Mouse (Mus musculus) MEL (cell line): ENCODE measurements around the gene Tnip3. TPM values are rescaled to one million over a fixed set of nuclear protein-coding genes. Genes with fewer than 3 reads are reported as not detected.

ENCODE experiments used
- DNase-seq: peaks from one replicate; pipeline ENCODE4 v3.0.0; 2011; ENCODE audit warnings: low read depth, low spot score
- H3K27ac ChIP-seq: 2 replicates; pipeline ENCODE4 v1.5.1; 2012; ENCODE audit warnings: low read depth, mild to moderate bottlenecking, control low read depth, low read length, moderate library complexity; ENCODE audit not compliant: control insufficient read depth
- H3K27me3 ChIP-seq, 2 experiments: fragments of 150-350 bp in 1 of 2; sonication (generic) in 1 of 2; 2 replicates each; pipeline ENCODE4 v1.6.1; 2012; ENCODE audit warnings: low read length in 2 of 2, mild to moderate bottlenecking in 2 of 2, improper control_type of control experiment in 1 of 2, moderate library complexity in 1 of 2; ENCODE audit not compliant: insufficient read depth in 2 of 2, control insufficient read depth in 1 of 2
- H3K36me3 ChIP-seq, 2 experiments: 2 replicates each; pipeline ENCODE4 v1.6.1; 2012 to 2014; ENCODE audit warnings: low read length in 2 of 2, improper control_type of control experiment in 1 of 2, inconsistent platforms in 1 of 2, mild to moderate bottlenecking in 1 of 2; ENCODE audit not compliant: insufficient read depth in 2 of 2, control insufficient read depth in 1 of 2
- H3K4me1 ChIP-seq, 2 experiments: fragments of 150-350 bp in 1 of 2; sonication (generic) in 1 of 2; 2 replicates each; pipeline ENCODE4 v1.6.1; 2012; ENCODE audit warnings: low read length in 2 of 2, improper control_type of control experiment in 1 of 2, mild to moderate bottlenecking in 1 of 2; ENCODE audit not compliant: insufficient read depth in 2 of 2, control insufficient read depth in 1 of 2
- H3K4me3 ChIP-seq, 2 experiments: fragments of 150-350 bp in 1 of 2; sonication (generic) in 1 of 2; 2 replicates each; pipeline ENCODE4 v1.5.1; 2012; ENCODE audit warnings: low read depth in 2 of 2, low read length in 2 of 2, mild to moderate bottlenecking in 2 of 2, moderate library complexity in 2 of 2, control low read depth in 1 of 2, improper control_type of control experiment in 1 of 2; ENCODE audit not compliant: control insufficient read depth in 1 of 2, insufficient read depth in 1 of 2
- H3K79me2 ChIP-seq: 2 replicates; pipeline ENCODE4 v1.6.1; 2012; ENCODE audit warnings: mild to moderate bottlenecking, low read length, moderate library complexity; ENCODE audit not compliant: control insufficient read depth, poor library complexity, insufficient read depth
- H3K9ac ChIP-seq: 2 replicates; pipeline ENCODE4 v1.6.1; 2012; ENCODE audit warnings: low read depth, mild to moderate bottlenecking, control low read depth, low read length, moderate library complexity; ENCODE audit not compliant: control insufficient read depth, poor library complexity, severe bottlenecking
- H3K9me3 ChIP-seq: fragments of 150-350 bp; sonication (generic); replicated peaks from 2 replicates; pipeline ENCODE4 v1.6.1; 2012; ENCODE audit warnings: mild to moderate bottlenecking, low read length, improper control_type of control experiment, moderate library complexity; ENCODE audit not compliant: insufficient read depth
- BHLHE40 ChIP-seq: IDR thresholded peaks from 2 replicates; pipeline ENCODE4 v1.6.1; 2012; ENCODE audit warnings: low read depth, mild to moderate bottlenecking, inconsistent platforms, low read length, improper control_type of control experiment, borderline replicate concordance
- CTCF ChIP-seq, 3 experiments: IDR thresholded peaks in 2 of 3; conservative IDR thresholded peaks in 1 of 3; 2 replicates each; pipeline ENCODE4 v1.5.1; 2011 to 2012; ENCODE audit warnings: low read length in 3 of 3, low read depth in 2 of 3, mild to moderate bottlenecking in 2 of 3, improper control_type of control experiment in 1 of 3, inconsistent platforms in 1 of 3, mixed read lengths in 1 of 3, moderate library complexity in 1 of 3; ENCODE audit not compliant: control insufficient read depth in 1 of 3, insufficient read depth in 1 of 3, poor library complexity in 1 of 3, severe bottlenecking in 1 of 3
- E2F4 ChIP-seq: IDR thresholded peaks from 2 replicates; pipeline ENCODE4 v1.6.1; 2011; ENCODE audit warnings: low read depth, low read length, improper control_type of control experiment, borderline replicate concordance
- ELF1 ChIP-seq: IDR thresholded peaks from 2 replicates; pipeline ENCODE4 v1.6.1; 2014; ENCODE audit warnings: low read depth, mild to moderate bottlenecking, inconsistent platforms, low read length, improper control_type of control experiment, moderate library complexity
- EP300 ChIP-seq, 2 experiments: IDR thresholded peaks; 2 replicates each; pipeline ENCODE4 v1.6.1; 2011; ENCODE audit warnings: improper control_type of control experiment in 2 of 2, low read length in 2 of 2, low read depth in 1 of 2, mild to moderate bottlenecking in 1 of 2
- ETS1 ChIP-seq: IDR thresholded peaks from 2 replicates; pipeline ENCODE4 v1.6.1; 2012; ENCODE audit warnings: low read depth, mild to moderate bottlenecking, inconsistent platforms, low read length, improper control_type of control experiment, moderate library complexity
- GABPA ChIP-seq: IDR thresholded peaks from 2 replicates; pipeline ENCODE4 v1.6.1; 2012; ENCODE audit warnings: low read depth, mild to moderate bottlenecking, inconsistent platforms, low read length, improper control_type of control experiment, moderate library complexity
- HCFC1 ChIP-seq: IDR thresholded peaks from 2 replicates; pipeline ENCODE4 v1.6.1; 2012; ENCODE audit warnings: low read depth, mild to moderate bottlenecking, inconsistent platforms, low read length, improper control_type of control experiment, moderate library complexity
- JUND ChIP-seq: IDR thresholded peaks from 2 replicates; pipeline ENCODE4 v1.6.1; 2011; ENCODE audit warnings: low read depth, mild to moderate bottlenecking, improper control_type of control experiment, low read length
- MAFK ChIP-seq: IDR thresholded peaks from 2 replicates; pipeline ENCODE4 v1.6.1; 2011; ENCODE audit warnings: low read depth, mild to moderate bottlenecking, low read length, improper control_type of control experiment, borderline replicate concordance
- MAX ChIP-seq: IDR thresholded peaks from 2 replicates; pipeline ENCODE4 v1.6.1; 2011; ENCODE audit warnings: low read length, improper control_type of control experiment
- MAZ ChIP-seq: IDR thresholded peaks from 2 replicates; pipeline ENCODE4 v1.6.1; 2012; ENCODE audit warnings: low read depth, mild to moderate bottlenecking, inconsistent platforms, low read length, improper control_type of control experiment
- MXI1 ChIP-seq: IDR thresholded peaks from 2 replicates; pipeline ENCODE4 v1.6.1; 2011; ENCODE audit warnings: mild to moderate bottlenecking, low read depth, low read length, improper control_type of control experiment
- MYB ChIP-seq: IDR thresholded peaks from 2 replicates; pipeline ENCODE4 v1.6.1; 2011; ENCODE audit warnings: mild to moderate bottlenecking, low read depth, low read length, improper control_type of control experiment
- NELFE ChIP-seq: IDR thresholded peaks from 2 replicates; pipeline ENCODE4 v1.6.1; 2011; ENCODE audit warnings: low read depth, low read length, improper control_type of control experiment
- POLR2A ChIP-seq, 2 experiments: IDR thresholded peaks; 2 replicates each; pipeline ENCODE4 v1.6.1; 2011 to 2012; ENCODE audit warnings: low read length in 2 of 2, mild to moderate bottlenecking in 2 of 2, control low read depth in 1 of 2, improper control_type of control experiment in 1 of 2, low read depth in 1 of 2, moderate library complexity in 1 of 2; ENCODE audit not compliant: control insufficient read depth in 1 of 2, insufficient read depth in 1 of 2, poor library complexity in 1 of 2
- POLR2AphosphoS5 ChIP-seq: IDR thresholded peaks from 2 replicates; pipeline ENCODE4 v1.6.1; 2012; ENCODE audit warnings: low read depth, borderline replicate concordance, mild to moderate bottlenecking, inconsistent platforms, low read length, moderate library complexity, mixed read lengths
- SIN3A ChIP-seq: IDR thresholded peaks from 2 replicates; pipeline ENCODE4 v1.6.1; 2012; ENCODE audit warnings: low read length, improper control_type of control experiment, inconsistent platforms
- TAL1 ChIP-seq: IDR thresholded peaks from 2 replicates; pipeline ENCODE4 v1.6.1; 2012; ENCODE audit warnings: mild to moderate bottlenecking, inconsistent platforms, low read length, moderate library complexity, mixed read lengths
- UBTF ChIP-seq: IDR thresholded peaks from 2 replicates; pipeline ENCODE4 v1.6.1; 2012; ENCODE audit warnings: low read depth, mild to moderate bottlenecking, inconsistent platforms, low read length, improper control_type of control experiment, moderate library complexity, borderline replicate concordance; ENCODE audit not compliant: insufficient read depth
- ZC3H11A ChIP-seq: IDR thresholded peaks from 2 replicates; pipeline ENCODE4 v1.6.1; 2012; ENCODE audit warnings: low read depth, mild to moderate bottlenecking, inconsistent platforms, low read length, improper control_type of control experiment
- ZKSCAN1 ChIP-seq: IDR thresholded peaks from 2 replicates; pipeline ENCODE4 v1.6.1; 2012; ENCODE audit warnings: low read depth, mild to moderate bottlenecking, inconsistent platforms, low read length, improper control_type of control experiment, moderate library complexity
- ZMIZ1 ChIP-seq: IDR thresholded peaks from 2 replicates; pipeline ENCODE4 v1.6.1; 2012; ENCODE audit warnings: low read depth, mild to moderate bottlenecking, inconsistent platforms, low read length, improper control_type of control experiment, moderate library complexity
- ZNF384 ChIP-seq: IDR thresholded peaks from 2 replicates; pipeline ENCODE4 v1.6.1; 2012; ENCODE audit warnings: low read depth, mild to moderate bottlenecking, inconsistent platforms, low read length, improper control_type of control experiment
- polyA plus RNA-seq, 2 experiments: library from polyadenylated mRNA; stranded (reverse) in 1 of 2; unstranded in 1 of 2; fragments of >175 nt in 1 of 2; fragments of >200 nt in 1 of 2; gene quantifications; 2 replicates each; pipeline versions ENCODE4 v1.2.1 to v1.2.4; 2012; ENCODE audit warnings: low replicate concordance in 2 of 2, low read depth in 1 of 2; ENCODE audit not compliant: insufficient read length in 2 of 2, insufficient read depth in 1 of 2, missing spikeins in 1 of 2
- total RNA-seq: library from RNA; depleted of rRNA; stranded (reverse); fragments of 300-350 nt; gene quantifications from 2 replicates; pipeline ENCODE4 v1.2.3, GENCODE M21; 2012

Gene Tnip3
- total and polyA plus RNA-seq, 3 experiments: 0.99 TPM; not detected in 2

DNA sequence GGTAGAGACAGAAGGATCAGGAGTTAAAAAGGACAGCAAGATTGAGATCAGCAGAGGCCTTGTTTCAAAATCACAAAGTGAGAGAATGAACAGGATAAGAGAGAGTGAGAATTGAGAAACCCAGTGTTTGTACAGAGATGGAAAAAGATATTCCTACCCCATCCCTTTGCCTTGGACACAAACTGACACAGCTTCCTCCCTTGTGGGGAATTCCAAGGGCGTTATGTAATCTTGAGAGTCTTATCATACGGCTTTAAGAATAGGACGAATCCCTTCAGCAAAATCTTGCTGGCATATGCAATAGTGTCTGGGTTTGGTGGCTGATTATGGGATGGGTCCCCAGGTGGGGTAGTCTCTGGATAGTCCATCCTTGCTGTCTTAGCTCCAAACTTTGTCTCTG is 16.0 kb downstream of the Tnip3 start:
- peaks cover 0 to 3% of the 10 kb centered on the region in 2 experiments; a peak in 2 of 4 replicates for H3K27me3 ChIP-seq
- H3K36me3 ChIP-seq: no peaks in the 10 kb centered on the region
- no peaks in the 10 kb centered on the region for H3K9me3 ChIP-seq
- H3K4me1 ChIP-seq: no peaks in the 10 kb centered on the region
- no peak overlapping the region for H3K27ac ChIP-seq
- H3K4me3 ChIP-seq: no peak overlapping the region
- H3K9ac ChIP-seq: no peak overlapping the region
- TF ChIP-seq JUND: no peak
- no peak for TF ChIP-seq ZKSCAN1
- TF ChIP-seq MAFK: no peak
- TF ChIP-seq NELFE: no peak
- TF ChIP-seq BHLHE40: no peak
- TF ChIP-seq, all 39 proteins: peak for 0
- no peak for DNase-seq
- no peaks in the 10 kb centered on the region for H3K79me2 ChIP-seq

DNA sequence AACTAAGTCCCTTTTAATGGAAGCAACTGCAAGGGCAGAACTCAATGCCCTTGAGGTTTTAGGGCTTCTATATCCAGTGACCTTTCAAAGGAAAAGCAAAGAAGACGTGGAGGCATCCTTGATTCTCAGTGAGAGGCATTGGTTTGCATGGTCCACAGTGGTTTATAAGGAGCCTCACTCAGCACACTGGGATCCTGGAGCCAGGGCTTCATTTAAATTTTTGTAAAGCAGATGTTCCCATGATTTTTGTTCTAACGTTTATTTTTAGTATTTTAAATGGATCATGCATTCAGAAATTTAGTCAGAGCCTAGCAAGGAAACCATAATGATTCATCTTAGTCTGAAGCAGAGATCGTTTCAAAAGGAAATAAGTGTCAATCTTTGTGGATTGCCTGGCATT is 17.3 kb downstream of the Tnip3 start:
- TF ChIP-seq MYB (no peak), JUND (no peak), NELFE (no peak), MXI1 (no peak), POLR2AphosphoS5 (no peak), GABPA (no peak), E2F4 (no peak), MAX (no peak), CTCF (IDR thresholded peaks at IDR 0.05 in 2 of 3, conservative IDR thresholded peaks at IDR 0.05 in 1 of 3; ENCODE audit: control insufficient read depth in 1 of 3, insufficient read depth in 1 of 3, low read depth in 2 of 3, low read length in 3 of 3, poor library complexity in 1 of 3, severe bottlenecking in 1 of 3) (no peak), ETS1 (no peak), SIN3A (no peak), MAFK (no peak)
- no peak overlapping the region for H3K4me3 ChIP-seq
- peaks cover 1 to 3% of the 10 kb centered on the region in 2 experiments; a peak in 3 of 4 replicates for H3K27me3 ChIP-seq
- H3K36me3 ChIP-seq: no peaks in the 10 kb centered on the region
- no peaks in the 10 kb centered on the region for H3K79me2 ChIP-seq
- no peaks in the 10 kb centered on the region for H3K4me1 ChIP-seq
- no peaks in the 10 kb centered on the region for H3K9me3 ChIP-seq
- no peak overlapping the region for H3K9ac ChIP-seq
- no peak for DNase-seq
- no peak overlapping the region for H3K27ac ChIP-seq

DNA sequence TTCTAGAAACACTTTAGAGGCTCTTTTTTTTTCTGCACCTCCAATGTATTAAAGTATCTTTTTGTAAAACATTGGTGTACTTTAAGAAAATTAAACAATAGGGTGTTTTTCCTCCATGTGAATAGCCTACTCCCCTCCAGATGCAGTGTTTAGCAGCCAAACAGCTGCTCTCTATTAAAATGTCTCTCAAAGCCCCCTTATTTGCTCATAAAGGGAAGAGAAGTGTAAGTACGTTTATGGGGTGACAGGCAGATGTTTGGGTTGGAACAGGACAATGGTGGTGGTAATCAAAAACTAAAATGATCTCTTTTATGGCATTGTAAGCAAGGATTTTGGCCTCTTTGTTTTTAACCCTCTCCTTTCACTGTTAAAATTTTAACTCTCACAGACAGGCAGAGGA is 17.8 kb downstream of the Tnip3 start:
- no peak for DNase-seq
- H3K27ac ChIP-seq: no peak overlapping the region
- H3K4me3 ChIP-seq: no peak overlapping the region
- no peak overlapping the region for H3K9ac ChIP-seq
- H3K79me2 ChIP-seq: no peaks in the 10 kb centered on the region
- TF ChIP-seq BHLHE40 (no peak), ETS1 (no peak), UBTF (no peak), GABPA (no peak), NELFE (no peak), MAFK (no peak), EP300 (IDR thresholded peaks at IDR 0.05; ENCODE audit: low read depth in 1 of 2, low read length in 2 of 2) (no peak), ZMIZ1 (no peak), ZC3H11A (no peak), TAL1 (no peak), POLR2A (IDR thresholded peaks at IDR 0.05; ENCODE audit: control insufficient read depth in 1 of 2, insufficient read depth in 1 of 2, low read depth in 1 of 2, low read length in 2 of 2, poor library complexity in 1 of 2) (no peak), HCFC1 (no peak), ZNF384 (no peak), MYB (no peak), POLR2AphosphoS5 (no peak), ELF1 (no peak), ZKSCAN1 (no peak), MAZ (no peak)
- H3K36me3 ChIP-seq: no peaks in the 10 kb centered on the region
- peaks cover 1 to 3% of the 10 kb centered on the region in 2 experiments; a peak in 3 of 4 replicates for H3K27me3 ChIP-seq
- no peaks in the 10 kb centered on the region for H3K9me3 ChIP-seq
- H3K4me1 ChIP-seq: no peaks in the 10 kb centered on the region
